Mouse (Mus musculus) fat pad, adult 2 months (tissue): ENCODE measurements around the gene Apopt1.

Experiments
- DNase-seq: peaks from one replicate; pipeline ENCODE4 v3.0.0-alpha.2; 2011; ENCODE audit warnings: low read depth, low spot score; ENCODE audit errors: extremely low read depth

The Apopt1 gene

GRCm38 (mm10) chr12:111769816-111770577 is 56.9 kb downstream of the Apopt1 start:
- no peak for DNase-seq

GRCm38 (mm10) chr12:111770651-111771050 is 57.6 kb downstream of the Apopt1 start:
- no peak for DNase-seq

- DNase-seq, result no peak
Observed at GRCm38 (mm10) chr12:111774156-111774555, 61.1 kb downstream of the Apopt1 start.

- DNase-seq, result no peak
Observed at GRCm38 (mm10) chr12:111774845-111775244, 61.8 kb downstream of the Apopt1 start.

GRCm38 (mm10) chr12:111777919-111778318 is 64.9 kb downstream of the Apopt1 start:
- no peak for DNase-seq

GRCm38 (mm10) chr12:111779544-111779943 is 66.5 kb downstream of the Apopt1 start:
- DNase-seq, result no peak

GRCm38 (mm10) chr12:111785174-111785573 is 72.1 kb downstream of the Apopt1 start:
- DNase-seq, result no peak

GRCm38 (mm10) chr12:111787015-111787414 is 74.0 kb downstream of the Apopt1 start:
- DNase-seq, result no peak

- DNase-seq, result no peak
Observed at GRCm38 (mm10) chr12:111790090-111790489, 77.0 kb downstream of the Apopt1 start.

GRCm38 (mm10) chr12:111790631-111791030 is 77.6 kb downstream of the Apopt1 start:
- DNase-seq, result no peak

GRCm38 (mm10) chr12:111791474-111792104 is 78.5 kb downstream of the Apopt1 start:
- DNase-seq, result no peak

- no peak for DNase-seq
Observed at GRCm38 (mm10) chr12:111794102-111794501, 81.0 kb downstream of the Apopt1 start.

- no peak for DNase-seq
Observed at GRCm38 (mm10) chr12:111794526-111795179, 81.6 kb downstream of the Apopt1 start.

GRCm38 (mm10) chr12:111795180-111795895 is 82.3 kb downstream of the Apopt1 start:
- DNase-seq, result no peak

GRCm38 (mm10) chr12:111797251-111797650 is 84.2 kb downstream of the Apopt1 start:
- no peak for DNase-seq

GRCm38 (mm10) chr12:111798493-111798892 is 85.4 kb downstream of the Apopt1 start:
- no peak for DNase-seq

- DNase-seq, result no peak
Observed at GRCm38 (mm10) chr12:111800459-111801183, 87.6 kb downstream of the Apopt1 start.

GRCm38 (mm10) chr12:111803538-111803937 is 90.5 kb downstream of the Apopt1 start:
- no peak for DNase-seq
